Mouse (Mus musculus) forebrain, embryonic 12.5 days (tissue): ENCODE measurements around the gene Olfr1048. TPM values are rescaled to one million over a fixed set of nuclear protein-coding genes. Genes with fewer than 3 reads are reported as not detected.
"Not testable (repeated sequence)": the region's sequence is repeated elsewhere in the genome, so short reads cannot be mapped to it uniquely, and the experiment has no call there.

Experiments used
- ATAC-seq: fragments of 200-750 bp; cut with Nextera tagmentation; 2 replicates; pipeline ENCODE4 v1.8.0; 2017; ENCODE audit warnings: moderate TSS enrichment; ENCODE audit not compliant: low FRiP score
- H3K27ac ChIP-seq: fragments of 300-500 bp; sonication (generic); 2 replicates; pipeline ENCODE4 v1.5.1; 2016; ENCODE audit warnings: mild to moderate bottlenecking
- H3K27me3 ChIP-seq: fragments of 300-500 bp; sonication (generic); 2 replicates; pipeline ENCODE4 v1.6.1; 2016; ENCODE audit warnings: mild to moderate bottlenecking
- H3K36me3 ChIP-seq: fragments of 300-500 bp; sonication (generic); replicated peaks from 2 replicates; pipeline ENCODE4 v1.6.1; 2016; ENCODE audit warnings: mild to moderate bottlenecking
- H3K4me1 ChIP-seq: fragments of 300-500 bp; sonication (generic); 2 replicates; pipeline ENCODE4 v1.6.1; 2016
- H3K4me2 ChIP-seq: fragments of 300-500 bp; sonication (generic); 2 replicates; pipeline ENCODE4 v1.6.1; 2016; ENCODE audit warnings: mild to moderate bottlenecking, moderate library complexity
- H3K4me3 ChIP-seq: fragments of 300-500 bp; sonication (generic); replicated peaks from 2 replicates; pipeline ENCODE4 v1.5.1; 2016; ENCODE audit warnings: mild to moderate bottlenecking
- H3K9ac ChIP-seq: fragments of 300-500 bp; sonication (generic); 2 replicates; pipeline ENCODE4 v1.6.1; 2016; ENCODE audit warnings: mild to moderate bottlenecking
- H3K9me3 ChIP-seq: fragments of 300-500 bp; sonication (generic); 2 replicates; pipeline ENCODE4 v1.6.1; 2016
- WGBS: fragments of 180-500 bp; shearing (Covaris S2); methylation state at CpG from one replicate; pipeline ENCODE4 v1.1.7; 2016; 5-methylcytosine and 5-hydroxymethylcytosine counted together
- polyA plus RNA-seq: library from polyadenylated mRNA; unstranded; fragments of >200 nt; fragmentation: Nextera tagmentation; extraction: Ambion mirVana; gene quantifications from 2 replicates; pipeline ENCODE4 v1.2.1, GENCODE M21; 2016

Olfr1048 gene
- polyA plus RNA-seq = not detected in 2 replicates

- no peaks in the 10 kb centered on the region for H3K9me3 ChIP-seq
- H3K27me3 ChIP-seq = no peaks in the 10 kb centered on the region
- no peak within 1 kb of the TSS for H3K4me3 ChIP-seq
- H3K9ac ChIP-seq = no peak within 1 kb of the TSS
- H3K4me1 ChIP-seq = no peaks in the 10 kb centered on the region
- no peaks in the 10 kb centered on the region for H3K36me3 ChIP-seq
- no peak within 1 kb of the TSS for H3K4me2 ChIP-seq
- no peak within 1 kb of the TSS for H3K27ac ChIP-seq
- ATAC-seq = no peak
Observed at GRCm38 (mm10) chr2:86240189-86240588, at the start of gene Olfr1048. Gene Olfr1048 (minus strand): TSS chr2:86240289.

GRCm38 (mm10) chr2:86278988-86279387, 38.9 kb upstream of the Olfr1048 start, which contains the start of gene Olfr1051:
Gene Olfr1051 (minus strand): TSS chr2:86279088.
- H3K4me1 ChIP-seq, H3K4me2 ChIP-seq, H3K36me3 ChIP-seq, H3K9me3 ChIP-seq, H3K9ac ChIP-seq, H3K27ac ChIP-seq, H3K4me3 ChIP-seq, H3K27me3 ChIP-seq, ATAC-seq: not testable (repeated sequence)

- not testable (repeated sequence) for H3K4me3 ChIP-seq, H3K9ac ChIP-seq, H3K27ac ChIP-seq, H3K4me2 ChIP-seq, H3K27me3 ChIP-seq, ATAC-seq, H3K4me1 ChIP-seq, H3K36me3 ChIP-seq, H3K9me3 ChIP-seq
Observed at GRCm38 (mm10) chr2:86258228-86258627, 18.1 kb upstream of the Olfr1048 start, which contains the start of gene Olfr1049. Gene Olfr1049 (minus strand): TSS chr2:86258328.

GRCm38 (mm10) chr2:86231301-86231700, 8.8 kb downstream of the Olfr1048 start, which contains the start of gene Olfr1047:
Gene Olfr1047 (minus strand): TSS chr2:86231401.
- Histone ChIP-seq H3K27me3 (no peaks in the 10 kb centered on the region), H3K4me1 (no peaks in the 10 kb centered on the region)
- no peak for ATAC-seq

GRCm38 (mm10) chr2:86219214-86219613, 20.9 kb downstream of the Olfr1048 start, which contains the start of gene Olfr1046:
Gene Olfr1046 (minus strand): TSS chr2:86219314.
- WGBS = 75% methylated on average over 2 of the region's 2 CpGs
- H3K4me3 ChIP-seq = no peak within 1 kb of the TSS
- H3K9me3 ChIP-seq = no peaks in the 10 kb centered on the region
- H3K27ac ChIP-seq = no peak within 1 kb of the TSS
- H3K4me1 ChIP-seq = no peaks in the 10 kb centered on the region
- no peak within 1 kb of the TSS for H3K4me2 ChIP-seq
- ATAC-seq = no peak
- no peaks in the 10 kb centered on the region for H3K36me3 ChIP-seq
- no peak within 1 kb of the TSS for H3K9ac ChIP-seq
- H3K27me3 ChIP-seq = no peaks in the 10 kb centered on the region

More at GRCm38 (mm10) chr2:86231301-86231700, 8.8 kb downstream of the Olfr1048 start, which contains the start of gene Olfr1047:
- Histone ChIP-seq H3K9me3 (no peaks in the 10 kb centered on the region), H3K36me3 (no peaks in the 10 kb centered on the region), H3K4me3 (no peak within 1 kb of the TSS), H3K27ac (no peak within 1 kb of the TSS), H3K4me2 (no peak within 1 kb of the TSS), H3K9ac (no peak within 1 kb of the TSS)
- 94% methylated on average over 1 of the region's 1 CpGs for WGBS

- Histone ChIP-seq H3K4me2 (no peak within 1 kb of the TSS), H3K36me3 (no peaks in the 10 kb centered on the region), H3K27ac (no peak within 1 kb of the TSS), H3K4me3 (no peak within 1 kb of the TSS), H3K27me3 (no peaks in the 10 kb centered on the region), H3K4me1 (no peaks in the 10 kb centered on the region), H3K9ac (no peak within 1 kb of the TSS), H3K9me3 (no peaks in the 10 kb centered on the region)
- no peak for ATAC-seq
Observed at GRCm38 (mm10) chr2:86202909-86203308, 37.2 kb downstream of the Olfr1048 start, which contains the start of gene Olfr1045. Gene Olfr1045 (minus strand): TSS chr2:86203009.

GRCm38 (mm10) chr2:86195863-86196262, 44.2 kb downstream of the Olfr1048 start:
- WGBS = 44% methylated on average over 1 of the region's 1 CpGs
- Histone ChIP-seq H3K4me1 (no peaks in the 10 kb centered on the region), H3K9ac (no peak overlapping the region), H3K27me3 (no peaks in the 10 kb centered on the region), H3K4me2 (no peak overlapping the region), H3K4me3 (no peak overlapping the region), H3K9me3 (no peaks in the 10 kb centered on the region), H3K27ac (no peak overlapping the region), H3K36me3 (no peaks in the 10 kb centered on the region)
- ATAC-seq = no peak

- H3K9me3 ChIP-seq = no peaks in the 10 kb centered on the region
- ATAC-seq = no peak
- H3K36me3 ChIP-seq = no peaks in the 10 kb centered on the region
- no peak within 1 kb of the TSS for H3K4me2 ChIP-seq
- H3K4me3 ChIP-seq = no peak within 1 kb of the TSS
- H3K4me1 ChIP-seq = no peaks in the 10 kb centered on the region
- H3K27me3 ChIP-seq = no peaks in the 10 kb centered on the region
- no peak within 1 kb of the TSS for H3K27ac ChIP-seq
- no peak within 1 kb of the TSS for H3K9ac ChIP-seq
Observed at GRCm38 (mm10) chr2:86185583-86185982, 54.5 kb downstream of the Olfr1048 start, which contains the start of gene Olfr52. Gene Olfr52 (minus strand): TSS chr2:86185683.

Other genes starting within 250 kb of the Olfr1048 start
- not detected in 2 replicates for gene Olfr1031, start 250.0 kb downstream of the Olfr1048 start, polyA plus RNA-seq
- gene Olfr1032, start 234.7 kb downstream of the Olfr1048 start, polyA plus RNA-seq = not detected in 2 replicates
- not detected in 2 replicates for gene Olfr1033, start 219.7 kb downstream of the Olfr1048 start, polyA plus RNA-seq
- not detected in 2 replicates for gene Olfr1034, start 194.4 kb downstream of the Olfr1048 start, polyA plus RNA-seq
- gene Olfr1036, start 166.3 kb downstream of the Olfr1048 start, polyA plus RNA-seq = not detected in 2 replicates
- not detected in 2 replicates for gene Olfr1037, start 152.9 kb downstream of the Olfr1048 start, polyA plus RNA-seq
- not detected in 2 replicates for gene Olfr1039, start 104.4 kb downstream of the Olfr1048 start, polyA plus RNA-seq
- not detected in 2 replicates for gene Olfr1040, start 93.6 kb downstream of the Olfr1048 start, polyA plus RNA-seq
- not detected in 2 replicates for gene Olfr1042, start 78.5 kb downstream of the Olfr1048 start, polyA plus RNA-seq
- gene Olfr1043, start 72.8 kb downstream of the Olfr1048 start, polyA plus RNA-seq = not detected in 2 replicates
- gene Olfr1044, start 62.5 kb downstream of the Olfr1048 start, polyA plus RNA-seq = not detected in 2 replicates
- not detected in 2 replicates for gene Olfr52, start 54.6 kb downstream of the Olfr1048 start, polyA plus RNA-seq
- not detected in 2 replicates for gene Olfr1045, start 37.3 kb downstream of the Olfr1048 start, polyA plus RNA-seq
- not detected in 2 replicates for gene Olfr1046, start 21.0 kb downstream of the Olfr1048 start, polyA plus RNA-seq
- gene Olfr1047, start 8.9 kb downstream of the Olfr1048 start, polyA plus RNA-seq = not detected in 2 replicates
- not detected in 2 replicates for gene Olfr1049, start 18.0 kb upstream of the Olfr1048 start, polyA plus RNA-seq
- gene Olfr1051, start 38.8 kb upstream of the Olfr1048 start, polyA plus RNA-seq = not detected in 2 replicates
- gene Olfr1052, start 52.2 kb upstream of the Olfr1048 start, polyA plus RNA-seq = not detected in 2 replicates
- gene Olfr1053, start 75.0 kb upstream of the Olfr1048 start, polyA plus RNA-seq = not detected in 2 replicates
- not detected in 2 replicates for gene Olfr1054, start 95.1 kb upstream of the Olfr1048 start, polyA plus RNA-seq
- not detected in 2 replicates for gene Olfr1055, start 110.0 kb upstream of the Olfr1048 start, polyA plus RNA-seq
- not detected in 2 replicates for gene Olfr1056, start 122.2 kb upstream of the Olfr1048 start, polyA plus RNA-seq
- not detected in 2 replicates for gene Olfr1057, start 138.1 kb upstream of the Olfr1048 start, polyA plus RNA-seq
- not detected in 2 replicates for gene Olfr1058, start 148.3 kb upstream of the Olfr1048 start, polyA plus RNA-seq
- not detected in 2 replicates for gene Olfr1061, start 173.8 kb upstream of the Olfr1048 start, polyA plus RNA-seq
- not detected in 2 replicates for gene Olfr1062, start 186.5 kb upstream of the Olfr1048 start, polyA plus RNA-seq
- gene Olfr1065, start 210.3 kb upstream of the Olfr1048 start, polyA plus RNA-seq = not detected in 2 replicates
- not detected in 2 replicates for gene Olfr1066, start 216.0 kb upstream of the Olfr1048 start, polyA plus RNA-seq
- not detected in 2 replicates for gene Olfr228, start 247.1 kb upstream of the Olfr1048 start, polyA plus RNA-seq